Mouse (Mus musculus): ENCODE data around the gene Mansc4.

DNA sequence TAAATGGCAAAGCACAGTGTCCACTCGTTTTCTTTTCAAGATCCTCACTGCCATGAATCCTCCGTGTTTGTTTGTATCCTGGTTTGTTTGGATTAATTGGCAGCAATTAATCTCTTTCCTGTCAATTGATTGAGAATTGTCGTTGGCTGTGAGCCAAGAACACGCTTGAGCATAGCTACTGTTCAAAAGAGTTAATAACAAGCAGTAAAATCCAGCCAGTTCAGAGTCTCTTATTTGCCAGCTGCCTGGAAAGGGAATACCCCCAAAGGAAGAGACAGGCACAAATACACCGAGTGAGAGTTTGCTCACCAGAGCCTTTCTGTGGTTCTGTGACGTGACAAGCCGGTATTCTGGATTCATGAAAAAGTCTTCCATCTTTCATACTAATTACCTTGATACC, 24.8 kb downstream of the Mansc4 start:
- TF ChIP-seq CTCF (IDR thresholded peaks at IDR 0.05; ENCODE audit: low read depth, low read length): no peak
- no peak for TF ChIP-seq GATA1 (IDR thresholded peaks at IDR 0.05; ENCODE audit: borderline replicate concordance, low read length)
- no peak for TF ChIP-seq TAL1 (conservative IDR thresholded peaks at IDR 0.05; ENCODE audit: low read depth, low read length)
- no peak for TF ChIP-seq POLR2AphosphoS5 (IDR thresholded peaks at IDR 0.05; ENCODE audit: insufficient replicate concordance, low read depth, low read length)

Measured in G1E (cell line).